Mouse (Mus musculus) E14TG2a.4 (cell line): ENCODE measurements around the gene Dkk3.

Experiments
- CTCF ChIP-seq: conservative IDR thresholded peaks from 2 replicates; pipeline ENCODE4 v1.5.1; 2014; ENCODE audit warnings: low read length
- NANOG ChIP-seq: IDR thresholded peaks from 2 replicates; pipeline ENCODE4 v1.6.1; 2014; ENCODE audit warnings: borderline replicate concordance, low read length, mixed read lengths

GRCm38 (mm10) chr7:112185226-112185745 is 26.4 kb upstream of the Dkk3 start:
- no peak for TF ChIP-seq CTCF
- no peak for TF ChIP-seq NANOG
